Mouse (Mus musculus) lung, embryonic 16.5 days (tissue): ENCODE results near the gene Serinc1. TPM values are rescaled to one million over a fixed set of nuclear protein-coding genes. Genes with fewer than 3 reads are reported as not detected.
A peak's percentile ranks its signal among the peaks of the same experiment; 100 is the strongest.
"Not testable (repeated sequence)": the region's sequence is repeated elsewhere in the genome, so short reads cannot be mapped to it uniquely, and the experiment has no call there.

Experiments used
- ATAC-seq: fragments of 200-750 bp; cut with Nextera tagmentation; 2 replicates; pipeline ENCODE4 v1.8.0; 2017; ENCODE audit warnings: low read depth, mild to moderate bottlenecking, moderate library complexity
- H3K27ac ChIP-seq: fragments of 300-500 bp; sonication (generic); 2 replicates; pipeline ENCODE4 v1.5.1; 2014; ENCODE audit warnings: mild to moderate bottlenecking, control low read depth, low read length
- H3K27me3 ChIP-seq: fragments of 300-500 bp; sonication (generic); 2 replicates; pipeline ENCODE4 v1.6.1; 2014; ENCODE audit warnings: low read depth, low read length, mixed read lengths; ENCODE audit not compliant: control insufficient read depth, insufficient read depth
- H3K36me3 ChIP-seq: fragments of 300-500 bp; sonication (generic); 2 replicates; pipeline ENCODE4 v1.6.1; 2014; ENCODE audit warnings: low read length; ENCODE audit not compliant: control insufficient read depth, insufficient read depth
- H3K4me1 ChIP-seq: fragments of 300-500 bp; sonication (generic); replicated peaks from 2 replicates; pipeline ENCODE4 v1.6.1; 2014; ENCODE audit warnings: low read length, mixed read lengths; ENCODE audit not compliant: control insufficient read depth, insufficient read depth
- H3K4me2 ChIP-seq: fragments of 300-500 bp; sonication (generic); 2 replicates; pipeline ENCODE4 v1.6.1; 2014; ENCODE audit warnings: low read depth, low read length, control low read depth
- H3K4me3 ChIP-seq: fragments of 300-500 bp; sonication (generic); 2 replicates; pipeline ENCODE4 v1.5.1; 2014; ENCODE audit warnings: mild to moderate bottlenecking, low read length, control low read depth
- H3K9ac ChIP-seq: fragments of 300-500 bp; sonication (generic); 2 replicates; pipeline ENCODE4 v1.6.1; 2014; ENCODE audit warnings: low read length, control low read depth
- H3K9me3 ChIP-seq: fragments of 300-500 bp; sonication (generic); 2 replicates; pipeline ENCODE4 v1.6.1; 2016; ENCODE audit warnings: low read length; ENCODE audit not compliant: control insufficient read depth
- WGBS: fragments of 180-500 bp; shearing (Covaris S2); extraction: QIAGEN DNeasy Blood & Tissue Kit; methylation state at CpG from one replicate; pipeline ENCODE4 v1.1.7; 2014; 5-methylcytosine and 5-hydroxymethylcytosine counted together
- polyA plus RNA-seq: library from polyadenylated mRNA; unstranded; fragments of >200 nt; fragmentation: Nextera tagmentation; extraction: Ambion mirVana; gene quantifications from 2 replicates; pipeline ENCODE4 v1.2.1, GENCODE M21; 2015

Gene Serinc1
- polyA plus RNA-seq, 1 experiment from 2014 or later: 146 TPM

DNA sequence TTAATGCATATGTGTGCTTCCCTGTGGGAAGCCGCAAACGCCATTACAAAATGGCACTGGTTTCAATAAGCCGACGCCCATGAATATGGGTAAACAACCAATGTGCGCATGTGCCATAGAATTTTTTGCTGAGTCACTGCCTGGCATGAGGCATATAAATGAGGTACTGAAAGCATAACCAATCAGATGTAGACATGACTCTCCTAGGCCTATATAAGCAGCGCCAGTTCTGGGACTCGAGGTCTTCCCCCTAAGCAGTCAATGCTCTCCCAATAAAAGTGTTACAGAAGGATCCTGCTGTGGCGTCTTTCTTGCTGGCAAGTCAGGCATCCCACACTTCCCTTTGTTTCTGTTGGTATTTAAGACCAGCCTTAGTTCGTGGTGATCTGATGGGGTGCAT, 11.6 kb upstream of the Serinc1 start:
- 84% methylated on average over 9 of the region's 9 CpGs for WGBS
- H3K9ac ChIP-seq, H3K4me3 ChIP-seq, H3K36me3 ChIP-seq, H3K4me2 ChIP-seq, H3K4me1 ChIP-seq, H3K27me3 ChIP-seq, H3K9me3 ChIP-seq, ATAC-seq, H3K27ac ChIP-seq: not testable (repeated sequence)

DNA sequence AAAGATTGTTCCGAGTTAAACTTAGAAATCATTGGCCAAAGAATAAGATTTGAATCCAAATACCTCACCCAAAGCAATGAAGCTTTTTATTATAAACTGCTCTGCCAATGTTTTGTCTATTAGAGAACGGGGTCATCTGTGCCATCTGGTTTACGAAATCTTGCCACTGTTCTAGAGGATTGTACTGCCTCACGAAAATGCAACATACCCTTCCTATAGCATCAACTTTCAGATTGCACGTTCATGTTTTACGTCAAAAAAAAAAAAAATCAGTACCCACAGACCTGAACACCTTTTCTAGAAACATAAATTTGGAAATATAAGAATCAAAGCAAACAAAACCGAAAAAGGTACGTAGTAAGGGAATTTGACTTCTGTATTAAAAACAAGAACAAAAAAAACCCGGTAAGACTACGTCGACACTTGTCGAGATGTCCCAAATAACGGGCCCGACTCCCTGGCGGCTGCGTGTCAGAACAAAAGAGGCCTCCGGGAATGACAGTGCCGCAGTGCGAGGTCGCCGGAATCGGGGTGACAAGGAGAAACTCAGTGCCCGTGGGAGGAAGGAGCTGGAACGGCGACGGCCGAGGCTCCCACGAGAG, 613 bp downstream of the Serinc1 start:
- Histone ChIP-seq H3K4me1 (peaks cover 6% of the 10 kb centered on the region), H3K27me3 (no peaks in the 10 kb centered on the region), H3K4me3 (peak overlapping the region; percentile 92), H3K27ac (peak overlapping the region; percentile 72), H3K4me2 (peak overlapping the region; percentile 69), H3K9me3 (no peaks in the 10 kb centered on the region), H3K36me3 (peaks cover 3% of the 10 kb centered on the region; the same call in 1 of the 2 replicates), H3K9ac (peak overlapping the region; percentile 85)
- ATAC-seq: no peak
- WGBS: 3% methylated on average over 28 of the region's 28 CpGs

DNA sequence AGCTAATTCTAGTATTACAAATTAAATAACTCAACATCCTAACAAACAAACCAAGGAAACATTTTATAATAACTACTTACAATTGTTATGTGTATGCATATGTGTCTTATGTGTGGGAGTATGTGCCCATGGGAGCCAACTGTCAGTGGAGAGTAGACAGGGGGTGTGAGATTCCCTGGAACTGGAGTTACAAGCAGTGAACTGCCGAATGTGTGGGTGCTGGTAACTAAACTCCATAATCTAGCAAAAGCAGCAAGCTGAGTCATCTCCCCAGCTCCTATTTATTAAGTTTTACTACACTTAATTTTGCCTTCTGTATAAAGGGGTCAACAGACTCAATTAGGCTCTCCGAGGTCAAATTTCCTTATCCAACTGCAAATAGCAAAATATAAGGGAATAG, 1.3 kb downstream of the Serinc1 start:
- ATAC-seq: no peak
- peak overlapping the region; percentile 92 for H3K4me3 ChIP-seq
- peak overlapping the region; percentile 69 for H3K4me2 ChIP-seq
- H3K36me3 ChIP-seq: peaks cover 5% of the 10 kb centered on the region; the same call in 1 of the 2 replicates
- H3K27me3 ChIP-seq: no peaks in the 10 kb centered on the region
- H3K27ac ChIP-seq: no peak overlapping the region
- no peaks in the 10 kb centered on the region for H3K9me3 ChIP-seq
- H3K9ac ChIP-seq: peak overlapping the region; percentile 53
- 45% methylated on average over 2 of the region's 2 CpGs for WGBS
- peaks cover 6% of the 10 kb centered on the region for H3K4me1 ChIP-seq

DNA sequence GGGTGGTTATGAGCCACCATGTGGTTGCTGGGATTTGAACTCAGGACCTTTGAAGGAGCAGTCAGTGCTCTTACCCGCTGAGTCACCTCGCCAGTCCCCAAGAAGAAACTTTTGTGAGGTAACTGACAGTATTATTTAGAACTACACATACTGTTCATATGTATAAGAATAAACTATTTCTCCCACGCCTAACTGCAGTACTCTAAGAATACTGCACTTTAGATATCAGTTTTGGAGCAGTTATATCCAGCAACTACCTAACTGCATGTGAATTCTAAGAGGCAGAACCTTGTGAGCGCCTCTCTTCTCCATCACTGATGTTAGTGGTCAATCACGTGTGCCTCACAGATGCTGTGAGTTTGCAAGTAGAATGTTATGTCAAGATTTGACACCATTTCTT, 5.9 kb downstream of the Serinc1 start:
- Histone ChIP-seq H3K27ac (no peak overlapping the region), H3K4me2 (no peak overlapping the region), H3K9me3 (no peaks in the 10 kb centered on the region), H3K36me3 (peaks cover 32% of the 10 kb centered on the region), H3K4me1 (peaks cover 6% of the 10 kb centered on the region), H3K4me3 (no peak overlapping the region), H3K27me3 (no peaks in the 10 kb centered on the region), H3K9ac (no peak overlapping the region)
- ATAC-seq: no peak
- WGBS: 90% methylated on average over 5 of the region's 5 CpGs

DNA sequence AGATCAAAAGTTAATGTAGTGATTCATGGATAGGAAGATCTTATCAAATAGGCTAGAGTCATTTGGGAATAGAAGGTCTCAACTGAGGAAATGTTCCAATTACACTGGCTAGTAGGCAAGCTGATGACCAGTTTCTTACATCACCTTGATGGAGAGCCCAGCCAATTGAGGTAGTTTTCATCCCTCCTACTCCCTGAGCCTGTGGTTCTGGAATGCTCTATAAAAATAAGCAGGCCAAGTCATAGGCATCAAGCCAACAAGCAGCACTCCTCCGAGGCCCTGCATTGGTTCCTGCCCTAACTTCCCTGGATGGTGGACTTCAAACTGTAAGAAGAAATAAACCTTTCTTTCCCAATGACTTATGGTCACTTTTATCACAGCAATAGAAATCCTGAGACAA, 17.1 kb downstream of the Serinc1 start:
- Histone ChIP-seq H3K4me2 (no peak overlapping the region), H3K27me3 (no peaks in the 10 kb centered on the region), H3K9ac (no peak overlapping the region), H3K4me3 (no peak overlapping the region), H3K36me3 (peaks cover 20% of the 10 kb centered on the region), H3K27ac (no peak overlapping the region), H3K4me1 (no peaks in the 10 kb centered on the region), H3K9me3 (no peaks in the 10 kb centered on the region)
- ATAC-seq: no peak
- 79% methylated on average over 1 of the region's 1 CpGs for WGBS

DNA sequence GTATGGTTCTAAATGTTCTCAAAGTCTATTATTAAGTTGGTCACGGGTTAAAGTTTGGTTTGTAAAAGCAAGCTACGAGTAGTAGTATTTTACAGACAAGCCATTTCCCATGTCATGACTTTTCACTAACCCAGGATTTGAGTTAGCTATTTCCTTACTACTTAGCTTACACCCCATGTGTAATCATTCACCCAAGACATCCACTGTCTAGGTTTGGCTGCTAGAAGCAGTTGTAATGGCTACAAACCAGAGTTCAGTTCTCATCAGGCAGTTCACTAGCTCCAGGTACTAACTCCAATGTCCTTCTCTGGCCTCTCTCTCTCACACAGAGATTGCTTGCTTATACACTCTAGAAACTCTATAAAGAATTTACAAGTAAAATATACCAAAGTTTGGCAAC, 17.7 kb downstream of the Serinc1 start:
- Histone ChIP-seq H3K36me3 (peaks cover 18% of the 10 kb centered on the region; the same call in 1 of the 2 replicates), H3K9me3 (no peaks in the 10 kb centered on the region), H3K4me2 (no peak overlapping the region), H3K4me1 (no peaks in the 10 kb centered on the region), H3K9ac (no peak overlapping the region), H3K27me3 (no peaks in the 10 kb centered on the region), H3K4me3 (no peak overlapping the region), H3K27ac (no peak overlapping the region)
- ATAC-seq: no peak
- 96% methylated on average over 2 of the region's 2 CpGs for WGBS

DNA sequence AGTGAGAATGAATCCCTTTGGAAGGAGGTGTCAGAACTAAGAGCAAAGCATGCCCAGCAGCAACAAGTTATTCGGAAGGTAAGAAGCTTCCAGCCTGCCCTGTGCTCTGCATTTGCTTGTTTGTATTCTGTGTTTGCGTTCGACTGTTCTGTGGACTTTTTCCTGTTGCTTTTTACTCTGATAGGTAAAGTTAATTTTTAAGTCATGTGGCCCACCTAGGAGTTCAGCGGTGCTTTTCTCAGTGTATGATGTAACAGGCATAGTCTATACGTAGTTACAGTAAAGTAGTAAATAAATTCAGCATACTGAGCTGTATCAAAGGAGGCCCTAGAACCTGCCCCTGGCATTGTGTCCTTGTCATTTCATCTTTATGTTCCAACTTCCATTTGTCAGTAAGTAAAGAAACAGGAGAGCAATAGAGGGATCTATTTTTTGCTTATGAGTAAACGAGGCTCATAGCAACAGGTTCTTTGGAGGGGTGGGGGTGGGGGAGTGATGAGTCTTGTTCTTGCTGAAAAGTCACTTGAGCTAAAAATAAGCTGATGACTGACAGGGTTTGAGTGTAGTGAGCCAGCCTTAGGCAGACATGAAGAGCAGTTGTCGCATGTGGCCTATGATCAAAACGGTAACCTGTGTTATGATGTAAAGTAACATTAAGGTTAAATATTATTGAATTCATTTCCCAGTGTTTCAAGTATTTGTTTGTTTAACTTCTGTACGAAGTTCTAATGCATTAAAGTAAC, 32.7 kb downstream of the Serinc1 start:
- Histone ChIP-seq H3K27ac (no peak overlapping the region), H3K36me3 (peaks cover 6% of the 10 kb centered on the region; the same call in 1 of the 2 replicates), H3K9ac (no peak overlapping the region), H3K4me3 (no peak overlapping the region), H3K4me2 (no peak overlapping the region), H3K9me3 (no peaks in the 10 kb centered on the region), H3K27me3 (no peaks in the 10 kb centered on the region), H3K4me1 (no peaks in the 10 kb centered on the region)
- no peak for ATAC-seq
- WGBS: 75% methylated on average over 9 of the region's 9 CpGs

DNA sequence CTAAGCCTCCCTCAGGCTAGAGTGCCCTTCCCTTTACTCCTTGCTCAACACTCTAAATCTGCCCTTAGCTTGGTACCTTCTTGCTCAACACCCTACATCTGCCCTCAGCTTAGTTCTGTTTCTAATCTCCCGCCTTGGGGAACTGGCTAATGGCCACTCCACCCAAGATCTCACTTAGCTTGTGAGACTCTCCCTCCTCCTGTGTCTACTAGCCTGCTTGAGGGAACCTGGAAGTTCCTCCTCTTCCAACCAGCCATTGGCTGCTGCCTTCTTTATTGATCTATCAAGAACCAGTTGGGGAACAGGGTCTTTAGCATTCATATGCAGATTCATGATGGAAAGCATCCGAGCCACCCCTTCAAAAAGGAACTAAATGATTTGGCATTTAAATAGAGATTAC, 40.3 kb downstream of the Serinc1 start:
- WGBS: 80% methylated on average over 2 of the region's 2 CpGs
- H3K9ac ChIP-seq: no peak overlapping the region
- no peak overlapping the region for H3K27ac ChIP-seq
- no peaks in the 10 kb centered on the region for H3K9me3 ChIP-seq
- no peaks in the 10 kb centered on the region for H3K27me3 ChIP-seq
- H3K4me1 ChIP-seq: peaks cover 8% of the 10 kb centered on the region
- H3K36me3 ChIP-seq: no peaks in the 10 kb centered on the region
- H3K4me2 ChIP-seq: no peak overlapping the region
- no peak overlapping the region for H3K4me3 ChIP-seq
- ATAC-seq: no peak

DNA sequence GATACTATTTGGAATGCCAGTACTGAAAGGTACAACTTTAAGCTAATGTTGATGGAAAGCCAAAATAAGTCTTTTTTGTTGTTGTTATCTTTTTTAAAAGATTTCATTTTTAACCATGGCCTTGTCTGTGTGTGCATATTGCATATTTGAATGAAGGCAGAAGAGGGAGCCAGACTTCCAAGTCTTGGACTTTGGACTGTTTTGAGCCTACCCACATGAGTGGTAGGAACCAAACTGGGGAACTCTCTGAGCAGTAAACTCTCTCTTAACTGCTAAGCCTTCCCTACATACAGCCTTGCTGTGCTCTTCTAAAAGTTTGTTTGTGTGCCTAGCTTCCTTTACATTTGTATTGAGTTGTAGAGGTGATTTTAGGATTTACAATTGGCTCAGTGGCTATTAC, 43.7 kb downstream of the Serinc1 start:
- H3K4me3 ChIP-seq: no peak overlapping the region
- peaks cover 8% of the 10 kb centered on the region for H3K4me1 ChIP-seq
- H3K9me3 ChIP-seq: no peaks in the 10 kb centered on the region
- H3K4me2 ChIP-seq: no peak overlapping the region
- no peak overlapping the region for H3K9ac ChIP-seq
- H3K36me3 ChIP-seq: no peaks in the 10 kb centered on the region
- H3K27me3 ChIP-seq: no peaks in the 10 kb centered on the region
- ATAC-seq: no peak
- H3K27ac ChIP-seq: no peak overlapping the region
